Mouse (Mus musculus): ENCODE data around the gene Ndufa13.

Ndufa13 gene

DNA sequence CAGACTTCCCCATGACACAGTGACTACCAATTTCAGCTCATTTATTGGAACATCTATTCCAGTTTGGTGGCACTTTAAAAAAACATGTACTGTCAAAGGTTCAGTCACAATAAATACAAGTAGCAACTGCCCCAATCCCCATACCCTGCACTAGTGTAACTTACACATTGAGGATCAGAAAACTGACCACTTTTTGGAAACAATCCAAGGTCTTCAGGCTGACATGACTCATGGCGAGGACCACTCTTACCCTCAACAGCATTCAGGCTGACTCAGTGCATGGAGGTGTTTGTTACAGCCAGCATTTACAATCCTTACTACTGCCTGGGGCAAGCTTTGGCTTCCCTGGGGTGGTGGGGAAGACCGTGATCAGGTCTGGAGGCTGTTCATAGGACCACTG is 4.7 kb upstream of the Ndufa13 start:
- DNase-seq (ENCODE audit: low spot score in 2 of 2) = no peak

GRCm38 (mm10) chr8:69906260-69906659 is 3.9 kb upstream of the Ndufa13 start:
- no peak for DNase-seq (ENCODE audit: low spot score in 2 of 2)

DNA sequence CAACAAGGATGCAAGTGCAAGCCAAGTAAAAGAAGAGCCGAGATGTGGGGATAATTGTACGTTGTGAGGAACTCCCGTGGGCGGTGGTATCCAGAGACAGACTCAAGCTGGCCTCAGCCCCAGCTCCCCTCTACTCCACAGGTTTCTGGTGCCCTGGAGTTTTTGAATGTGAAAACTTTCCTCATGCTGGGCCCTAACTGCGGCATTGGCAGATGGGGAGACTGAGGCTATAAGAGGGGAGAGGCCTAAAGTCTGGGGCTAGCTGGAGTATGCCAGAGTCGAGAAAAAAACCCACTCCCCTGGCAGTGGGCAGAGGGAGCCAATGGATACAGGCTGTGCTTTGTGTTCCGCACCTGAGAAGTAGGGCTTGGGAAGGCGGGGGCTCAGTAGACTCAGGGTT is 1.7 kb upstream of the Ndufa13 start:
- DNase-seq (ENCODE audit: low spot score in 2 of 2) = no peak

DNA sequence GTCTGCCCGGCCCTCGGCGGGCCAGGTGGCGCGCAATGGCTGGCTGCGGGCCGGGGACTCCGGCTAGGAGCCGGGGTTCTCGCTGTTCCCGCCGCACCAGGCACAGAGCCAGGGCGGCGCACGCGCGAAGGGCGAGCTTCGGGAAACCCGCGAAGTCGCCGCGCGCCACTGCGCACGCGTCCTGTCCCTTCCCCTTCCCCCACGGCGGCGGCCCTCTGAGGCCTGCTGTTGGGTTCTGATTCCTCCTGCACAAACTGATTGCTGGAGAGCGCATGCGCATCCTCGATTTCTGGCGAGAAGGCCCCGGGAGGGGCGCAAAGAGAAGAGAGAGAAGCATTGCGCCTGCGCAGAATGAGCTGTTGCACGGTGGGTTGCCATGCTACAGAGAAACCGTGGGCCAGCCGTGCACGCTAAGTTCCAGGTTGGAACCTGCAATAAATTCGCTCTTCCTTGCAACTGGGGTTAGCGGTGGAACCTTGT is 745 bp upstream of the Ndufa13 start:
- peak; percentile 99 for DNase-seq (ENCODE audit: low spot score in 2 of 2)

DNA sequence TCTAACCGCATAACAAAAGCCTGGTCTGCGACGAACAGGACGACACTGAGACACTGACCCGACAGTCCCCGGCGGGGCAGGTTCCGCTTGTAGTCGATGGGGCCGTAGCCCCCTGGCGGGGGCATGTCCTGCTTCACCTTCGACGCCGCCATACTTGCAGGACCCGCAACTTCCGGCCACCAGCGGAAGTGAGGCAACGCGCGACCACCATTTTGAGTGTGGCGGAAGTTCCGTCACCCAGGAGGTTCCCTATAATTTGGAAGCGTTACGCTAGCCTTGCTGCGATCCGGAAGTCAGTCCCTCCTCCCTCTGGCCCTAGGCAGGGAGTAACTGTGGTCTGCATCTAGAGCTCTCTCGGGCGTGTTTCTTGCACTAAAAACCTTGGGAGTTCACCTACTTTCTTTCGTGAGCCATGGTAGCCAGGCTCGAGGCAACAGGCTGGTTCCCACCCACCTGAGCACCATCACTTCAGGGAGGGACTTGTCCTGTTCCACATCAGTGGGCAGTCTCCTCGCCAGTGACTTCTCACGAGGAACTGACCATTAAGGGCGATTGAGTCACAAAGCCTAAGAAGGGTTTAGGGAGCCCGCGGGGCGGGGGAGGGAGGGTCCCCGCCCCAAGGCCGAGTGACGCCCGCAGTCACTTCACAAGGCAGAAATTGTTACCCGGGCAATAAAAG is 735 bp downstream of the Ndufa13 start:
- DNase-seq (ENCODE audit: low spot score in 2 of 2) = peak; percentile 93 to 95

DNA sequence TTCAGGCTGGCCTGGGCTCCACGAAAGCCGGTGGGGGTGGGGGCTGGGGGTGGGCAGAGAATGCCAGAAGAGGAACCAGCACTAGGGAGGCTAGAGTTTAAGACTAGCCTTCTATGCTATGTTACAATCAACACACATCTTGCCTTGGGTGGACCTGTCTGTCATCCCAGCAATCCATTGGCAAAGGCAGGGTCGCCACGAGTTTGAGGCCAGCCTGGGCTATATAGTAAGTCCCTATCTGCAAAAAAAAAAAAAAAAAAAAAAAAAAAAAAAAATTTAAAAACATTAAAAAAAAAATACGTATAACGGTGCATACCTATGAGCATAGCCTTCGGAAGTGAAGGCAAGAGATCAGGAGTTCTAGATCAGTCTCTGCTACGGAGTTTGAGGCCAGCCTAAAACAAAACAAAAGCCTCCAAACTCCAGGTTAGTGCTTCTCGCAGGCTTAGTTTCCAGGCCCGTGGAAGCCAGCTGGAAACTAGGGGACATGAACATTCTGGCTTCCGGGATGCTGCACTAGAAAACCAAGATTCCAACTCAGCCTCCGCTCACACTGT is 1.4 kb downstream of the Ndufa13 start:
- no peak for DNase-seq (ENCODE audit: low spot score in 2 of 2)

DNA sequence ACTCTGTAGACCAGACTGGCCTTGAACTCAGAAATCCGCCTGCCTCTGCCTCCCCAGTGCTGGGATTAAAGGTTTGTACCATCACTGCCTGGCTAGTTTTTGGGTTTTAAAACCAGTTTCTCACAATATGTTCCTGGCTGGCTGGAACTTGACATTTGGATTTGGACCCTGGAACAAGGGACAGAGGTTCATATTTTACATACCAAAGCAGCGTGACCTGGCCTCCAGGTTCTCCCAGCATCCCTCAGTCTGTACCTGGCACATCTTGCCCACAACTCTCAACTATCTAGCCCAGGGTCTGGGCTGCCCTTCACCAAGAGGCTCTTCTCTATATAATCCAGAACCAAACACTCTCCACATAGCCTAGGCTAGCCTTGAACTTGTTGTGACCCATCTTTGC is 2.5 kb downstream of the Ndufa13 start:
- no peak for DNase-seq (ENCODE audit: low spot score in 2 of 2)

DNA sequence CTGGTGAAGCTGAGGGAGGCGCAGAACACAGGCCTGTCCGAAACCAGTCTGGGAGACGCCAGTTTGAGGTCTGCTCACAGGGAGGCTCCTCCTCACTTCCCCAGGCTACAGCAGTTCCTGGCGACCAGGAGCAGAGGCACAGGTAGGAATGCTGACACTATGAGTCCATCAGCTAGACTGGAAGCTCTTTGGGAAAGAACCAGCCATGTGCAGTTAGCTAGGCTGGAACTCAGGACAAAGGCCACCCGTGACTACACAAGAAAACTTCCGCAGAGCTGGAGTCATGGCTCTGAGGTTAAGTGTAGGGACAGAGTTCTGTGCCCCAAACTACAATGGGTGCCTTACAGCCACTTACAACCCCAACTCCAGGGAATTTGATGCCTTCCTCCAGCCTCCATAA is 4.5 kb downstream of the Ndufa13 start:
- DNase-seq (ENCODE audit: low spot score in 2 of 2) = no peak

DNA sequence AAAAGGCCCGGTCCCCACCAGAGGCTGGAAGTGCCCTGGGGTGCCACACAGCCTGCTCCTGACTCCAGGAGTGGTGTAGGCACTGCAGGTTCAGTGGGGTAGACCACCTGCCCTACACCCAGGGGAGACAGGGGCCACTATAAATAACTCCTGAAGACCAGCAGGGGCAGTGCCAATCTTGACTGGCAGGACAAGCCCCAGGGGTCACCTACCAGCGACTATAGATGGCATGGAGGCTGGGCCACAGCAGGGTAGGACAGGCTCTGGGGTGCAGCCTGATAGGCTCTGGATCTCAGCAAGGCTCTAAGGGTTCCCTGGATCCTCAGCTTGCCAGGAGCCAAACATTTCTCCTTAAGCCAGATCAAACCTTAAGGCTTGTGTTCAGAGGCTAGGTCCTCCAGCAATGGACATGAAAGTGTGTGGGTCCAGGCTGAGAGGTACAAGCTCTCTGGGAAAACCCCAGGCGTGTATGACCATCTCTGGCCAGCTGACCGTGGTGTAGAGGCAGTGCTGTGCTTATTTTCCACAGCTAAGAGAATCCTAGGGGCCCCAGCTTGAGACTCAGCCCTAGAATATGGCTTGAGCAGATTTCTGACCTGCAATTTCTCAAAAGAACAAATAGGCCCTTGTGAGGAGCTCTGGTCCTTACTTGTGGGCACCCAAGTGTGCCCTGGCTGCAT is 6.4 kb downstream of the Ndufa13 start:
- DNase-seq (ENCODE audit: low spot score in 2 of 2) = no peak

DNA sequence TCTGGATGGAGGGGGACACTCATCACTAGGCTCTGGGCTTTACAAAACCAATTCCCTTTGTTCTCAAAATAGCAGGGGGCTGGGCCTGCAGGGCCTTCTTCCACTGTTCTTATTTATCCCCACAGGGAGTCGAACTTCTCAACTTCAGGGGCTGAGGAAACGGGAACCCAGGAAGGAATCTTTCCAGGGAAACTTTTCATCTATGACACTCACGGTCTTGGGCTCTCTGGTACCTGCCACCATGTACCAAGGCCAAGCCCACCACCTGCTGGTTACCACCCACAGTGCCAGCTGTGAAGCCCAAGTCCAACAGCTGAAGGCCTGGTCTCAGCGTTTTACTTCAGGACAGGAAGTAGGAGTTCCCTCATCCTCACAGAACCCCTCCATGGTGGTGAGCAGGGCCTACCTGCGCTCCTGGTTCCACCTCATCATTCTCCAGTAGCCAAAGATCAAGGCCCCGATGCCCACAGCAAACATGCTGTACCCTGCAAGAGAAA is 7.5 kb downstream of the Ndufa13 start:
- DNase-seq (ENCODE audit: low spot score in 2 of 2) = no peak

DNA sequence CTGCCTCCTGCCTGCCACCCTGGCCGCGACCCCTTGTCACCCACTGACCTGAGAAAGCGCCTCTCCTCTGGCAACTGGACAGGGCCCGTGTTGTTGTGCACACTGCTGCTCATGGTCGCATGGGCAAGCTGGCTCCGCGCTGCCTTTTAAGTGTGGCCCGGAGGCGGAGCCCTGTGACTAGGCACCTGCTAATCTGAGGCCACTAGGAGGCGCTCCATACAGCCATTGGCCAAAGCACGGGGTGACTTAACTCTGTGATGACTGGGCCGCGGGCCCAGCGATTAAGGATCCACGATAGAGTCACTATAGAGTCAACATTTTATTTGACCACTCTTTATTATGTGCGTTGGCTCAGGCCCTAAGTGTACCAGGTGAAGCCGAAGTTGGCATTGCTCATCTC is 8.5 kb downstream of the Ndufa13 start:
- peak in 1 of 2 experiments; percentile 49 for DNase-seq (ENCODE audit: low spot score in 2 of 2)

- peak; percentile 64 to 69 for DNase-seq (ENCODE audit: low spot score in 2 of 2)
Measured at GRCm38 (mm10) chr8:69890813-69891241, 11.5 kb downstream of the Ndufa13 start.

DNA sequence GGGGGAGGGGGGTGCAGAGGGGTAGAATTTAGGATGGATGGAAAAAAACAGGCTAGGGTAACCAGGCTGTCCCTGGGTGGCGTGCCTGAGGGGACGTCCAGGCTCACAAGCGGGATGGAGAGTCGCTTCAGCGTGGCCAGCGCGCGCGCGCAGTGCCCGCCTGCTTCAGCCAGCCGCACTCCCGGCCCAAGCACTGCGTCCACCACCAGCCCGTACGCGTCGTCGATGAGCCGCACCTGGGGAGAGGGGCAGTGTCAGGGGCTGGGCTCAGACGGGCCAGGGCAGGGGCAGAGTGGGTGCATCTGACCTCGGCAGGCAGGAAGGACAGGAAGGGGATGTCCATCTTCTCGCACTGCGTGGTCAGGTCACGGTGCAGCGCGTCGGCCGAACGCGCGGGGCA is 13.5 kb downstream of the Ndufa13 start:
- DNase-seq (ENCODE audit: low spot score in 2 of 2) = no peak

DNA sequence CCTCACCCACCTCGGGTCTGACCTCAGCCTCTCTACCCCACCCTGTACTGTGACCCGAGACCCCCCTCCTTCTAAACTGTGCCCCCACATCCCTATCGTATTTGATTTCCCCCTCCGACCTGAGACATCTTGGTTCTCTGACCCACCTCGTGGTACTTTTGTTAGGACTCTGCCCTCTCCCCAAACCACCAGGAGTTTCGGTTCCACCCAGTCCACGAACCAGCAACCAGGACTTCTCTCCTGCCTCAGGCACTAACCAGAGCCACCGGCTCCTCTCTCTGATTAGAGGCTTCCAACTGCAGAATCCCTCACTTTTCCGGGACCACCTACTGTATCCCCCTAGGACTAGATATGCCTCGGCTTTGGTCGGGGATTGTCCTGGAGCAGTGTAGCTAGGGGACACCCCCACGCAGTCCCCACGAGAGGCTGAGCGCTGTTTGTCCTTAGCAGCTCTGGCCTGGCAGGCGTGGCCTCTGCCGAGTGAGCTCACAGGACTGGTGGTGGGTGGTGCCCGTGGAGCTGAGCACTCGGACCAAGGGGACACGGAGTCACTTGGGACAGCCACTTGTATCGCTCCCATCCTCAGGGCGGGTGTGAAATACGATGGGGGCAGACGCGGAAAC is 14.0 kb downstream of the Ndufa13 start:
- DNase-seq (ENCODE audit: low spot score in 2 of 2) = no peak

GRCm38 (mm10) chr8:69887289-69888243 is 14.8 kb downstream of the Ndufa13 start, which contains the start of gene Cilp2:
Gene Cilp2, minus strand, starts transcription at chr8:69887687.
- DNase-seq (ENCODE audit: low spot score in 2 of 2) = no peak

- no peak for DNase-seq (ENCODE audit: low spot score in 2 of 2)
Measured at GRCm38 (mm10) chr8:69884141-69884540, 18.2 kb downstream of the Ndufa13 start.

- DNase-seq (ENCODE audit: low spot score in 2 of 2) = no peak
Measured at GRCm38 (mm10) chr8:69882833-69883600, 19.3 kb downstream of the Ndufa13 start.

DNA sequence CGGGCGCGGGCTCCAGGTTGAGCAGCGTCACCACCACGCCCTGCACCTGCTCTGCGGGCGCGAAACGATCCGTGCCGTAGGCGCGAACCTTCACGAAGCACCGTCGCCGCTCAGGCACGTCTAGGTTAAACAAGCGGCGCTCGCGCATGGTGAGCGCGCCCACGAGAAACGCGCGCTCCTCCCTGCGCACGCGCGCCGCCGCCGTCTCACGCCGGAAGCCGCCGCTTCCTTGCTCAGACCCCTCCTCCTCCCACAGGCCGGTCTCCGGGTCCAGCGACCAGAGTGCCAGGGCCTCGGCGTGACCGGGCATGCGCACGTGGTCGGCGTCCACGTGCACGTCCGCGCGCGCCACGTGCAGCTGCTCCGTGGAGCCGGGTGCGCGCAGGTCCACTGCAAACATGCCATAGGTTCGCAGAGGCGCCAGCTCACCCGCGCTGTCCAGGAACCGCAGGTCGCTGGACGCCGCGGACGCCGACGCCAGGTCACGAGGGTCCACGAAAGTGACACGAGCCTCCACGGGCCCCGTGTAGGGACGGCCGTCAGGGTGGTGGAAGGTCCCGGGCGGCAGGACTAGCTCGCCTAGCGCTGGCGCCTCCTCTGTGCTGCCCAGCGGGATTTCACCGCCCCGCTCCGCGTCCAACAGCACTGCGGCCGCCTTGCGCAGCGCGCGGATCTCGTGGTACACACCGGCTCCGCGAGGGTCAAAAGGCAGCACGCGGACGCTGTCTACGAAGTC is 20.2 kb downstream of the Ndufa13 start:
- DNase-seq (ENCODE audit: low spot score in 2 of 2) = peak in 1 of 2 experiments; percentile 45

GRCm38 (mm10) chr8:69881261-69881865 is 21.0 kb downstream of the Ndufa13 start:
- no peak for DNase-seq (ENCODE audit: low spot score in 2 of 2)
